8 mouse cellular contexts compared by ENCODE assay signal in the genomic region with DNA sequence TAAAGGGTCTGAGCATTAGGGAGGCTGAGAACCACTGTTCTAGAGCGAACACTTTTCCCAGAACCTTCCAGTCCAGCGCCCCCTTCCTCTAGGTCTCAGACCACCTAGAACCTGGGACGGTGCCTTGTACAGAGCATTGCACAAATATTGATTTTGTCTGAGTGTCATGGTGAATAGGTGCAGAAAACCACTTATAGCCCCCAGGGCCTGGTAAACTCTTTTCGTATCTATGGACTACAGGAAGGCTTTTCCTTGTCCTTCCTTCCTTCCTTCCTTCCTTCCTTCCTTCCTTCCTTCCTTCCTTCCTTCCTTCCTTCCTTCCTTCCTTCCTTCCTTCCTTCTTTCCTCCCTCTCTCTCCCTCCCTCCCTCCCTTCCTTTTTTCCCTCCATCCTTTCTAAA. TPM values are rescaled to one million over a fixed set of nuclear protein-coding genes. Genes with fewer than 3 reads are reported as not detected.
DNase-seq lines count a peak whose midpoint lies in the region; ATAC-seq and TF ChIP-seq lines count a peak whose summit lies in the region.

TSS of gene Qpct (plus strand) at position 301 of the 400 bp plus-strand sequence.

- no peak for TF ChIP-seq POLR2A in cortical plate, adult 2 months (IDR thresholded peaks at IDR 0.05; ENCODE audit: extremely low read depth, insufficient read depth, low read length)

- no peak for DNase-seq in kidney, postnatal 36 days
- DNase-seq in heart, postnatal 4 days, result no peak
- DNase-seq in cerebellum, adult 9-10 months, result no peak
- DNase-seq in kidney, adult 8-10 months, result no peak
- no peak for DNase-seq in T-cell, adult 2 months (ENCODE audit: low spot score)

- peaks cover 29% of the 10 kb centered on the region for H3K27me3 ChIP-seq in kidney, embryonic 15.5 days

- H3K79me2 ChIP-seq in macrophage (ENCODE audit: inconsistent target), result no peaks in the 10 kb centered on the region

- whole genome bisulfite sequencing in kidney, embryonic 15.5 days, result 72% methylated on average over 4 of the region's 4 CpGs
- 88% methylated on average over 3 of the region's 4 CpGs for WGBS in macrophage (ENCODE audit: missing documents)

- no peak for TF ChIP-seq CTCF in cortical plate, adult 2 months (IDR thresholded peaks at IDR 0.05; ENCODE audit: extremely low read depth, insufficient read depth, low read length)

- no peaks in the 10 kb centered on the region for H3K36me3 ChIP-seq in kidney, embryonic 15.5 days
- no peaks in the 10 kb centered on the region for H3K36me3 ChIP-seq in macrophage (ENCODE audit: inconsistent target)

- no peak for ATAC-seq in kidney, embryonic 15.5 days (replicated peaks; ENCODE audit: low FRiP score)

- H3K4me3 ChIP-seq in kidney, embryonic 15.5 days (replicated peaks), result peak within 1 kb of the TSS; percentile 59
- H3K4me3 ChIP-seq in cortical plate, adult 2 months (ENCODE audit: insufficient read depth, low read length), result peak within 1 kb of the TSS; percentile 82
- H3K4me3 ChIP-seq in macrophage (ENCODE audit: inconsistent target), result peak within 1 kb of the TSS; percentile 61

- H3K4me1 ChIP-seq in kidney, embryonic 15.5 days, result peaks cover 12% of the 10 kb centered on the region; the same call in 1 of the 2 replicates
- H3K4me1 ChIP-seq in cortical plate, adult 2 months (ENCODE audit: control insufficient read depth, insufficient read depth, low read length), result 0 out of 2 replicates have a peak, but pooled peaks cover 1% of the 10 kb centered on the region

- H3K9me3 ChIP-seq in kidney, embryonic 15.5 days (replicated peaks), result no peaks in the 10 kb centered on the region

- H3K9ac ChIP-seq in kidney, embryonic 15.5 days, result peak within 1 kb of the TSS; percentile 33; the same call in 1 of the 2 replicates

- H3K4me2 ChIP-seq in kidney, embryonic 15.5 days, result peak within 1 kb of the TSS; percentile 99

- no peak within 1 kb of the TSS for H3K27ac ChIP-seq in kidney, embryonic 15.5 days
- no peak within 1 kb of the TSS for H3K27ac ChIP-seq in cortical plate, adult 2 months (ENCODE audit: insufficient read depth, low read length)
- peak within 1 kb of the TSS; percentile 37; the same call in 1 of the 2 replicates for H3K27ac ChIP-seq in macrophage

RNA-seq across cellular contexts. Expression of gene Qpct, which starts in this region (rescaled TPM):
- 4.4 and 4.5 TPM in 2 replicates for polyA plus RNA-seq in kidney, embryonic 15.5 days (2015; fragmentation: Nextera tagmentation; extraction: Ambion mirVana)
- polyA plus RNA-seq in cortical plate, adult 2 months (2012; rRNA removed), result 10.5 and 12.0 TPM in 2 replicates
- 10 to 100 TPM; 12.0 to 15.5 TPM for total RNA-seq in heart, postnatal 4 days (2021)
- total RNA-seq in macrophage (2018; cell fraction: chromatin; rRNA removed), result 1 to 10 TPM in 9 of 26 experiments, under 1 TPM in 10, not detected in 7; 0.36 to 4.5 (median 0.92) TPM
- 10 to 100 TPM in 3 of 26 experiments, 1 to 10 TPM in 23; 2.4 to 10.9 (median 5.7) TPM for total RNA-seq in macrophage (2018; cell fraction: cytosol; rRNA removed)
- total RNA-seq in macrophage (2018; cell fraction: nucleus; rRNA removed), result 10 to 100 TPM in 1 of 26 experiments, 1 to 10 TPM in 25; 1.1 to 19.6 (median 4.1) TPM
- polyA plus RNA-seq in macrophage (2018), result 6.4 to 28.5 TPM (median 11.2 TPM) in 3 replicates
